Mouse (Mus musculus) urinary bladder, postnatal 10 days (tissue): ENCODE data around the gene AC124502.3.
"Not testable (repeated sequence)": the region's sequence is repeated elsewhere in the genome, so short reads cannot be mapped to it uniquely, and the experiment has no call there.

Experiments used
- DNase-seq: peaks from one replicate; pipeline ENCODE4 v3.0.0; 2022; ENCODE audit warnings: low spot score

The AC124502.3 gene

GRCm38 (mm10) chr19:5038709-5039156 is at the start of gene AC124502.3, which contains the start of gene B4gat1:
Gene AC124502.3, plus strand, starts transcription at chr19:5038891.
Gene B4gat1, plus strand, starts transcription at chr19:5038826.
- peak; percentile 51 for DNase-seq

- DNase-seq = peak; percentile 86
Observed at GRCm38 (mm10) chr19:4989013-4989412, 49.7 kb upstream of the AC124502.3 start.

GRCm38 (mm10) chr19:4989434-4990255 is 49.0 kb upstream of the AC124502.3 start:
- no peak for DNase-seq

GRCm38 (mm10) chr19:4990256-4990625 is 48.5 kb upstream of the AC124502.3 start, which contains the start of gene Npas4:
Gene Npas4, minus strand, starts transcription at chr19:4990316.
- no peak for DNase-seq

GRCm38 (mm10) chr19:4990716-4991115 is 48.0 kb upstream of the AC124502.3 start:
- DNase-seq = no peak

- no peak for DNase-seq
Observed at GRCm38 (mm10) chr19:4992371-4992770, 46.3 kb upstream of the AC124502.3 start.

GRCm38 (mm10) chr19:4992904-4993303 is 45.8 kb upstream of the AC124502.3 start:
- peak; percentile 29 for DNase-seq

- DNase-seq = no peak
Observed at GRCm38 (mm10) chr19:4994043-4994442, 44.6 kb upstream of the AC124502.3 start.

- DNase-seq = no peak
Observed at GRCm38 (mm10) chr19:4999445-5000140, 39.1 kb upstream of the AC124502.3 start.

GRCm38 (mm10) chr19:5001666-5002406 is 36.9 kb upstream of the AC124502.3 start:
- DNase-seq = peak; percentile 31

GRCm38 (mm10) chr19:5003644-5004043 is 35.0 kb upstream of the AC124502.3 start:
- DNase-seq = not testable (repeated sequence)

- DNase-seq = no peak
Observed at GRCm38 (mm10) chr19:5004925-5005324, 33.8 kb upstream of the AC124502.3 start.

- no peak for DNase-seq
Observed at GRCm38 (mm10) chr19:5013138-5013537, 25.6 kb upstream of the AC124502.3 start.

GRCm38 (mm10) chr19:5014961-5015398 is 23.7 kb upstream of the AC124502.3 start:
- no peak for DNase-seq

- no peak for DNase-seq
Observed at GRCm38 (mm10) chr19:5016221-5016742, 22.4 kb upstream of the AC124502.3 start.

- no peak for DNase-seq
Observed at GRCm38 (mm10) chr19:5016782-5017181, 21.9 kb upstream of the AC124502.3 start.

GRCm38 (mm10) chr19:5017611-5018010 is 21.1 kb upstream of the AC124502.3 start:
- no peak for DNase-seq

- no peak for DNase-seq
Observed at GRCm38 (mm10) chr19:5018191-5018590, 20.5 kb upstream of the AC124502.3 start.

GRCm38 (mm10) chr19:5021416-5021815 is 17.3 kb upstream of the AC124502.3 start:
- DNase-seq = no peak

GRCm38 (mm10) chr19:5023621-5024479 is 14.8 kb upstream of the AC124502.3 start, which contains the start of gene Slc29a2:
Gene Slc29a2, plus strand, starts transcription at chr19:5023860.
- peak; percentile 63 for DNase-seq

- DNase-seq = no peak
Observed at GRCm38 (mm10) chr19:5026111-5026510, 12.6 kb upstream of the AC124502.3 start.
